Mouse (Mus musculus): ENCODE measurements around the gene Epha6.

DNA sequence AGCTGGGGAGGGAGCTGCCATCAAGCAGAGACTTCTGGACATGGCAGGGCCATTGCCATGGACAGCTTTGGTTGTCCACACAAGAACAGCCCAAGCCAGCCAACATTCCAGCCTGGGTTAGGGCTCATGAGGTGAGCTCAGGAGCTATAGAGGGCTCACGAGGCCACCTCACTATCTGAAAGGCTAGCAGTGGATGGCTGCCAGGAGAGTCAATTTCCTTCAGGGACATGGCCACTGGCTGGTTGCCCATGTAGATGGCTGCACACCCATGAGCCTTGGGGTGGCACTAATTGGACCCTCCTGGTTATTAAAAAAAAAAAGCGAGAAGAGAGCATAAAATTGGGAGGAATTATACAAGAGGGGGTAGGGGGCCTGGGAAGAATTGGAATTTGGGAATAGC is 970.7 kb downstream of the Epha6 start:
- TF ChIP-seq EP300 (IDR thresholded peaks at IDR 0.05): no peak
- TF ChIP-seq CTCF (IDR thresholded peaks at IDR 0.05): no peak

All from lung, postnatal 0 days (tissue).